Mouse (Mus musculus): ENCODE measurements around the gene Arhgef40. TPM values are rescaled to one million over a fixed set of nuclear protein-coding genes. Genes with fewer than 3 reads are reported as not detected.

Arhgef40 gene
- total RNA-seq, 2 experiments from 2014 or later, result 27.9 to 32.2 TPM

DNA sequence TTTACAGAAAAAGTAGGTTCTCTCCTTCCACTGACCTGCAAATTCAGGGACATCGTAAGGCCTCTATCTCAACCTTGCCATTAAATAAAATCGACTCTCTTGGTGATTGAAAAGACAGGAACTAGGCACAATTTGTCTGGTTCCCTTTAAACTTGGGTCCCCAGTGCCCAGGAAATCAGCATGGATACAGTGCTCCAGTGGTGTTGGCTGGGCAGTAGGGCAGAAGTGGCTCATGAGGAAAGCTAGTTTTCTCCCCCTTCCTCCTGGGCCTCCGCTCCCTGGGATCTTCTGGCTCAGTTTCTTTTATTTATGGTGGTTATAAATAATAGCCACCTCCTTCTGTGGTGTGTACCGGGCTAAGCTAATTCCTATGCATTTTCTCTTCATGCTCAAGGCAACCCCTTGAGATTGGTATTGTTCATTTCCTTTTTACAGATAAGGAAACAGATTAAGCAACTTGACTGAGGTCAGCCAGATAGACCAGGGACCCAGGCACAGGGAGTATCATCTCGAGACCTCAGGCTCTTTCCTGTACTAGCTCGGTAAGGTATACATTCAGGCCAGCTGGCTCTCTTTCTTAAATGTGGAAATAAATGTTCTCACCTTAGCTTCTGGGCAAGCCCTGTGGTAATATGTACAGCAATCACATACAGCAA lies 31.1 kb downstream of the Arhgef40 start, which contains the start of gene Tmem253:
Tmem253 (plus strand) TSS at position 214 of the 656 bp plus-strand sequence.
- TF ChIP-seq CTCF (conservative IDR thresholded peaks at IDR 0.05), result no peak
- no peak for DNase-seq (ENCODE audit: low spot score in 2 of 2)
- peak within 1 kb of the TSS; percentile 69 for H3K4me3 ChIP-seq

DNA sequence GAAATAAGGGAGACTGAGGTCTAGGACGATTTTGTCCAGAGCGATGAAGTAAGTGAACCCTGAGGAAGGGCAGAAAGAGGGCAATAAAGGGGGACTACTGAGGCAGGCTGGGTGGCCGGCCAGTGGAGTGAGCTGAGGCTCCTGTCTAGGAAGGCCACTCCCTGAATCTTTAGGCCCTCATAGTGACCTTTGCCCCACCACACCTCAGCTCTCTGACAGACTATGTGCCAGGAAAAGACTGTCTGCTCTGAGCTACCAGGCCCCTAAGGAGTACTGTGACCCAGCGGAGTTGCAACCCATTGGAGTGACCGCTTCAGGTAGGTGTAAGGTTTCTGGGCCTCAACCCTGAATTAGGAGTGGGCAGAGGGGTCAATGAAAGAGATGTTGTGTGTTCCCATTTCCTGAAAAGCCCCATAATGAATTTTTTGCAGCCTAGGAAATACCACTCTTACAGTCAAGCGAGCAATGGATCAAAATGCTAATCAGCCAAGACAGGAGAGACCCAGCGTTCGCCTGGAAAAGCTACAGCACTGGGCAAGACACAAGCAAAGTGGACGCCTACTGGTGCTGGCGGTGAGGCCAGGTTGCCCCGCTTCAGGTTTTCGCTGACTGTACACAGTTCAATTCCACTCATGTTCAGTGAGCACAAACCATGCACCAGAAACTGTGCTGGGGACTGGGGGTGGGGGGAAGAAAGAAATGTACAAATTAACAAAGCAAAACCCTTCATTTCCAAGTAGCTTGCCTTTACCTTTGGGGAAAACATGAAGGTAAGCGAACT lies 32.3 kb downstream of the Arhgef40 start:
- Histone ChIP-seq H3K27ac (peak overlapping the region; percentile 92; the same call in 1 of the 2 replicates), H3K4me3 (no peak overlapping the region)
- no peak for TF ChIP-seq CTCF (conservative IDR thresholded peaks at IDR 0.05)
- no peak for DNase-seq (ENCODE audit: low spot score in 2 of 2)

More for the DNA sequence above, 31.1 kb downstream of the Arhgef40 start, which contains the start of gene Tmem253:
- H3K27ac ChIP-seq, result peak within 1 kb of the TSS; percentile 92

DNA sequence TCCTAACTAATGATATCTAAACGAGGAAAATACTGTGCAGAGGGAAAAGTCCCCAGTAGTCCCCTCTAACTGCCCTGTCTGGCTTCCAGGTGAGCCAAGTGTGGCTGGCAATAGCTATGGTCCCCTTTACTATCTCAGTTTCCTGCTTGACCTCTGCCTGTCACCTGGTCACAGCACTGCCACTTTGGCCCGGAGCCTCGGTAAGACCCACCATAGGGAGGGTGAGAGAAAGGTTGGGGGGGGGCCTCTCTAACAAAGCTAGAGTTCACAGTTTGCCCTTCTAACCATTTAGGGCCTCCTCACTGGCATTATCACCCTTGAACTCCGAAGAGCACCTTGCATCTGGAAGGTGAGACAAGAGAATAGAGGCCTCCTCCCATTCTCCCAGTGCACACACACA lies 33.1 kb downstream of the Arhgef40 start:
- H3K4me3 ChIP-seq, result no peak overlapping the region
- H3K27ac ChIP-seq, result no peak overlapping the region
- no peak for TF ChIP-seq CTCF (conservative IDR thresholded peaks at IDR 0.05)
- DNase-seq (ENCODE audit: low spot score in 2 of 2), result no peak

DNA sequence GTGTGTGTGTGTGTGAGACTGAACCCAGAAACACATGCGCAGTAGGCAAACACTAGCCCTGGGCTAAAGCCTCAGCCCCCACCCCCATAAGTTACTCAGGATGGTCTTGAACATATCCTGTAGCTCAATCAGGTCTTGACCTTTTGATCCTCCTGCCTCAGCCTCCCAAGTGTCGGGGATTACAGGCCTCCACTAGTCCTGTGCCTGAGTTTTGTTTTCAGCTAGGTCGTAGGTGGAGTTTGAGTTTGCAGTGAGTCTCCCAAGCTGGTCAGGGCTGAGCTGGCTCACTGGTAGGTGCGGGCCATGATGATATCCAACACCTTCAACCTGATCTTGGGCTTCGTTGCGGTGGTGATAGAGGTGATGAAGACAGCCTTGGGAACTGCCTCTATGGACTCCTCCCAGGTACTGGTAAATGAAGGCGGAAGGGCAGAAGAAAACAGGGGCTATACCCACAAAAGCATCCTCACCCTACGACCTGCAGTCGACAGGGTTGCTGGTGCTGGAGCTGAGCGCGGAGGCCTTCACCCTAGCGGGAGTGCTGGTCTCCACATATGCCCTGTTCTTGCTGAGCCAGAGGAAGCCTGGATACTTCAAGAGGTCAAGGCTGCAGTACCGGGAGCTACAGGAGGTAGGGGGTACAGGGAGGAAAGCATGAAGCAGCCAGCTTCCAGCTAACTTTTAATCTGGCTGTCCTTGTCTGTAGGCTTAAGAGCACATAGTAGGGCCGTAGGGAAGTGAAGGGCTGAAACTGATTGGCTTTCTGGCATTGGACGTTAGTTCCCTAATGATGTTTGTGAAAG lies 33.9 kb downstream of the Arhgef40 start:
- Histone ChIP-seq H3K4me3 (peak overlapping the region; percentile 90), H3K27ac (peak overlapping the region; percentile 99)
- DNase-seq (ENCODE audit: low spot score in 2 of 2), result no peak
- no peak for TF ChIP-seq CTCF (conservative IDR thresholded peaks at IDR 0.05)

DNA sequence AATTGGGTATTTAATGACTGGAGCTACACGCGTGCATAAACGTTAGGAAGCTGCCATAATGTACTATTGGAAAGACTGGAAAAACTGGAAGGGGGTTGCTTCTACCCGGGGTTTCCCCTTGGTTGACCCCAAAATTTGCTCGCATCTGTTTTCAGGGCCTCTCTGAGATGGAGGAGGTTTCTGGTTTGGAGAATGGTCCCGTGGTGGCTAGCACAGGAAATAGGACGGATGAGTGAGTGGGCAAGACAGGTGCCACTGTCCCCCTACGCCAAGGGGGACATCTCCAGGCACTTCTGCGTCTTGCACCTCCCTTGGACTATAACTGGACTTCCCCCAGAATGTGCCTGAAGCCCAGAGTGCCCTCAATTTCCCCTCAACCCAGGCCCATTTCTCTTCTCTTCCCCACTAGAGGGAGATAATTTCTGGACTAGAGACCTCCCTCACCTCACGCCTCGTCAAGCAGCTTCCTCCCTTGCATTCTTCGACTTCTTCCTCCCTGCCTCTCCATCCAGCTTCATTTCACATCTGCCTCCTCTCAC lies 34.6 kb downstream of the Arhgef40 start:
- Histone ChIP-seq H3K27ac (peak overlapping the region; percentile 99), H3K4me3 (peak overlapping the region; percentile 90)
- DNase-seq (ENCODE audit: low spot score in 2 of 2), result no peak
- peak; percentile 75 for TF ChIP-seq CTCF (conservative IDR thresholded peaks at IDR 0.05)

DNA sequence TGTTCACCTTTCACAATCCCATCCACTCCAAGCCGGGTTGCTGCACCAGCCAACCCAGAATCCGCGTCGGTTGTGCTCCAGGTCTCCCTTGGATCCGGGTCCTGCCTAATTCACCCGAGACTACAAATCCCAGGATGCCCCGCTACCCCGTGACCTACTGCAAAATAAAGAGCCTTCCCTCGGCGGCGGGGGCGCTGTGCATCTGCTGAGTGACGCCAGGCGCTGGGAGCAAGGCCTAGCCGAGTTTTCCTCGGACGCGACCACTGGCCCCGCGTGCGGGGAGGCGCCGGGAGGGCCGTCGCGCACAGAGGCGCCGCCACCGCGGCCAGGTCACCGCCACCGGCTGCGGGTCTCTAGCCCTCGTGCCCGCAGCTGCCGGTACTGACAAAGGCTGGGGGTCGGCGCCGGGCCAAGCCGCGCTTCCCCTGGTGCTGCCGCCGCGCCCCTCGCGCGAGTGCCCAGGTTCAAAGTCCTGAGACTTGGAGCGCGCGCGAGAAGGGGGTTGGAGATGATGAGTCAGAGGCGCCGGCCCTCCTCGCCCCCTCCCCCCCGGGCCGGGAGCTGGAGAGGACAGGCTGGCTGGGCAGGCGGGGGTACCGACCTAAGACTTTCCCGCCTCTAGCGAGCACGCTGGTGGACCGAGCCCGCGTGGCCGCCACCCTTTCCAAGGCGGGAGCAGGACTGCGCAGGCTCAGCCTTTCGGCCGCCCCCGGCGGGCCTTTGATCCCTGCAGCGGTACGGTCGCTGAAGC lies 35.2 kb downstream of the Arhgef40 start:
- Histone ChIP-seq H3K4me3 (peak overlapping the region; percentile 90), H3K27ac (peak overlapping the region; percentile 99)
- TF ChIP-seq CTCF (conservative IDR thresholded peaks at IDR 0.05), result peak; percentile 58
- DNase-seq (ENCODE audit: low spot score in 2 of 2), result peak; percentile 98

DNA sequence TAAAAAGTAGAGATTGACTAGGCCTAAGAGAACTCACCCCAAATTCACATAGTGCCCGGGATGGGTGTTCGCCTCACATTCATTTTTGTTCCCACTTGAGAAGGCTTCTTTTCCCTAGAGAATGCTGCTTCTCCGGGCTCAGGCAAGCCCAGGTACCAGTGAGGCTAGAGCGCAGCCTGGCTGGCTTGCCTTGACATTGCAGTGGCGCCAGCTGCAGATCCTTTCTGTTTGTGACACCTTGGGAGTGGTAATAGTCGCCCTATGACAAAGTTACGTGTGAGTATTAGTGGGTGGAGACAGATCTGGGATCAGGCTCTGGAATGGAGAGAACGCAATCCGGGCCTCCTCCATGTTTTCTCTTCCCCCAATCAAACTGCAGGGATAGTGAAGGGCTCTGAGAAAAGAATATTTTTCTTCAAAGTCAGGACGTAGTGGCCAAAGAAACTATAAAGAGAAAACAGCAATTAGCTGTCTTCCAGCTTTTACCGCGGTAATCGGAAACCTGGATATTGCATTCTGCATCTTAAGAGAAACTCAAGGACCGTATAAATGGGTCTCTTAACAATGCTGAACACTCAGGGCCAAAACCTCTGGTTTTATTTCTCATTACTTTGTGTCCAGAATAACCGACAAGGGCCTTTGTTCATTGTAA lies 36.1 kb downstream of the Arhgef40 start, which contains the start of gene Zfp219:
Zfp219 (minus strand) TSS at position 248 of the 652 bp plus-strand sequence.
- Histone ChIP-seq H3K4me3 (peak within 1 kb of the TSS; percentile 90), H3K27ac (peak within 1 kb of the TSS; percentile 99)
- DNase-seq (ENCODE audit: low spot score in 2 of 2), result peak; percentile 54 to 57
- TF ChIP-seq CTCF (conservative IDR thresholded peaks at IDR 0.05), result peak; percentile 77

DNA sequence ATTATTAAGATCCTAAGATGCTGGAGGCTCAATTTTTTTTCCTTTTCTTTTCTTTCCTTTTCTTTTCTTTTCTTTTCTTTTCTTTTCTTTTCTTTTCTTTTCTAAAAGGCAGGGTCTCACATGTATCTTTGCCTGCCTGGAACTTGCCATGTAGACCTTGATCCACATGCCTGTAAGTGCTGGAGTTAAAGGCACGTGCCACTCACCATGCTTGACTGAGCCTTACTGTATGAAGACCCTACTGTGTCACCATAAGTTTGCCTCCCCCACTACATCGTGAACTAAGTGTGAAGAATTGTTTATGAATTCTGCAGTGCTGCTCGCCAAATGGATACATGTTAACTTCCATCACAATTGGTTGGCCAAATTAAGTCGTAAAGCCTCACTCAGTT lies 36.6 kb downstream of the Arhgef40 start:
- TF ChIP-seq CTCF (conservative IDR thresholded peaks at IDR 0.05), result no peak
- H3K27ac ChIP-seq, result peak overlapping the region; percentile 99
- H3K4me3 ChIP-seq, result peak overlapping the region; percentile 90
- no peak for DNase-seq (ENCODE audit: low spot score in 2 of 2)

DNA sequence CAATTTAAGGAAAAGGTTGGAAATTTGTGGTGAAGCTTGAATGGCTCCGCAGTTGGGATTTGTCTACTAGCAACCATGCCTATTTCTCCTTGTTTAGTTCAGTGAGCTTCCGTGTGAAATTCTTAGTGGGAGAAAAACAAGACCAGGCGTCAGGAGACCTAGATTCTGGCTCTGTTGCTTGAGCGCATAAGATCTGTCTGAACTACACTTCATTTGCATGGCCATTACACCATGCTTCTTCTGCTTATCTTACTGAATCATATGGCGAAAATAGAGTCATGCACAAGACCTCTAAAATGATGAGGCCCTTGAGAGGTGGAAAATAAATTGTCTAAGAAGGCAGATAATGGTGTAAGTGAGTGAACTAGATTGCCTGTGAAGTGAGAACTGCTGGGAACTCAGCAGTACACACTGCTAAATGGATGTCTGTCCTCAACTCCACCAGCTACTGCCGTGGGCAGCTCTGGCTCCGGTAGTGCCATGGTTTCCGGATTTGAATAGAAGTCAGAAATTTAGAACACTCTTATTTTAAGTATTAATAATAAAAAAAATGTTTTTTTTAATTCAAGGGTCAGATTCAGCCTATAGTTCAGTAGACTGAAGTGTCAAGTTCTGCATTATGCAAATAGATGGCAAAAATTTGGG lies 37.2 kb downstream of the Arhgef40 start:
- Histone ChIP-seq H3K4me3 (no peak overlapping the region), H3K27ac (no peak overlapping the region)
- TF ChIP-seq CTCF (conservative IDR thresholded peaks at IDR 0.05), result no peak
- no peak for DNase-seq (ENCODE audit: low spot score in 2 of 2)

DNA sequence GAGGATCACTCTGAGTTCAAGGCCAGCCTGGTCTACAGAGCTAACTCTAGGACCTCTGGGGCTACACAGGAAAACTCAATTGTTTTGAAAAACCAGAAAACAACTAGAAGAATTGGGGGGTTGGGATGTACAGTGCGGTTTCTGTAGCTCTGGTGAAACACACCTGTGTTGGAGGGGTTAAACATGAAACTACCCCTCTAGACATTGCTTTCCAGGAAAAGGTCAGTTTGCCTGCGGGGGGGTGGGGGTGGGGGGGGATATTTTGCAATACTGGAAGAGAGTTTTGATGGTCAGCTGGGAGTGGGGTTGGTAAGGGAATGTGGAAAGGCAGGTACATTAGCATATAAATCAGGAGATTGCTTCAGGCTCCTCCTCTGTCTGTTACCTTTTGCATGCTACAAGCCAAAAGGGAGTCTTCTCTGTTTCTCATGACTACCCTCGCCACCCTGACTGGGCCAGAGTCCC lies 37.8 kb downstream of the Arhgef40 start:
- no peak for DNase-seq (ENCODE audit: low spot score in 2 of 2)
- H3K4me3 ChIP-seq, result peak overlapping the region; percentile 37; the same call in 1 of the 2 replicates
- TF ChIP-seq CTCF (conservative IDR thresholded peaks at IDR 0.05), result no peak
- peak overlapping the region; percentile 68 for H3K27ac ChIP-seq

Data from layer of hippocampus, adult 2 months (tissue).